Mouse (Mus musculus): Measurements from ENCODE around the gene Lrrc4c.

GRCm38 (mm10) chr2:96319649-96320048 lies 1.7 kb downstream of the Lrrc4c start:
- no peak for TF ChIP-seq ELF1 (IDR thresholded peaks at IDR 0.05; ENCODE audit: low read depth, low read length)
- no peak for TF ChIP-seq MAFK (IDR thresholded peaks at IDR 0.05; ENCODE audit: insufficient replicate concordance, low read length)
- TF ChIP-seq CTCF (conservative IDR thresholded peaks at IDR 0.05 in 1 of 2, IDR thresholded peaks at IDR 0.05 in 1 of 2; ENCODE audit: low read depth in 2 of 2, low read length in 2 of 2): no peak

Measured in CH12.LX (cell line).